Mouse (Mus musculus): ENCODE results near the gene Gse1.

- TF ChIP-seq CTCF (conservative IDR thresholded peaks at IDR 0.05; ENCODE audit: low read length): no peak
- no peak for TF ChIP-seq NANOG (IDR thresholded peaks at IDR 0.05; ENCODE audit: borderline replicate concordance, low read length)
- TF ChIP-seq POU5F1 (IDR thresholded peaks at IDR 0.05; ENCODE audit: borderline replicate concordance, low read length): no peak
Observed at GRCm38 (mm10) chr8:120441637-120442036, 213.4 kb downstream of the Gse1 start.

All from E14TG2a.4 (cell line).